Mouse (Mus musculus): ENCODE results near the gene Aqp3. TPM values are rescaled to one million over a fixed set of nuclear protein-coding genes. Genes with fewer than 3 reads are reported as not detected.
"Not testable (repeated sequence)": the region's sequence is repeated elsewhere in the genome, so short reads cannot be mapped to it uniquely, and the experiment has no call there.

The Aqp3 gene
- polyA plus RNA-seq, 1 experiment from 2014 or later: 1.6 TPM

GRCm38 (mm10) chr4:41092958-41093357 lies 5.0 kb downstream of the Aqp3 start:
- Histone ChIP-seq H3K9ac (ENCODE audit: low read length) (no peak overlapping the region), H3K27ac (ENCODE audit: low read depth, low read length) (no peak overlapping the region), H3K4me2 (no peak overlapping the region), H3K36me3 (ENCODE audit: control insufficient read depth, insufficient read depth, low read length) (no peaks in the 10 kb centered on the region), H3K27me3 (ENCODE audit: control insufficient read depth, insufficient read depth, low read length) (peaks cover 12% of the 10 kb centered on the region), H3K4me3 (ENCODE audit: low read depth, low read length) (no peak overlapping the region), H3K4me1 (ENCODE audit: control insufficient read depth, insufficient read depth, low read length) (no peaks in the 10 kb centered on the region), H3K9me3 (ENCODE audit: control insufficient read depth, low read length) (no peaks in the 10 kb centered on the region)
- no peak for DNase-seq (ENCODE audit: low spot score, missing footprints)
- WGBS: 80% methylated on average over 1 of the region's 1 CpGs
- no peak for ATAC-seq (ENCODE audit: low FRiP score)

DNA sequence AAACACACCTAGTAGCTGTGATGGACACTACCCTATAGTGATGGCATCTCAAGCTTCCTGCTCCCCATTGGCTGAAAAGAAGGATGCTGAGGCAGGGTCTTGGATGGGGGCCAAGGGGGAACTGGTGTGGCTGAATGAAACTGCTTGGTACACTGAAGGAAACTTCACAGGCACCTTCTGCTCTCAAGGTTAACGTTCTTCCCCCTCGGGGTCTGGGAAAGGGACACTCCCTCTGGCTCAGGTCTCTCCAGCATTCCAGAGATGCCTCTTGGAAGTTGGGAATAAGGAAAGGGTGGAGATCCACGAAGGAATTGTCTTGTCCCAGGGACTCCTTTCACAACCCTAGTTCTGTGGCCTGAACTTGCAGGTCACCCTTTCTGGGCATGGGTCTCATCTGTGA lies 6.6 kb downstream of the Aqp3 start:
- DNase-seq (ENCODE audit: low spot score, missing footprints): peak; percentile 45
- Histone ChIP-seq H3K4me3 (ENCODE audit: low read depth, low read length) (no peak overlapping the region), H3K27me3 (ENCODE audit: control insufficient read depth, insufficient read depth, low read length) (no peaks in the 10 kb centered on the region), H3K9ac (ENCODE audit: low read length) (no peak overlapping the region), H3K36me3 (ENCODE audit: control insufficient read depth, insufficient read depth, low read length) (no peaks in the 10 kb centered on the region), H3K9me3 (ENCODE audit: control insufficient read depth, low read length) (no peaks in the 10 kb centered on the region), H3K27ac (ENCODE audit: low read depth, low read length) (no peak overlapping the region), H3K4me2 (no peak overlapping the region), H3K4me1 (ENCODE audit: control insufficient read depth, insufficient read depth, low read length) (no peaks in the 10 kb centered on the region)
- 70% methylated on average over 3 of the region's 3 CpGs for WGBS
- ATAC-seq (ENCODE audit: low FRiP score): no peak

DNA sequence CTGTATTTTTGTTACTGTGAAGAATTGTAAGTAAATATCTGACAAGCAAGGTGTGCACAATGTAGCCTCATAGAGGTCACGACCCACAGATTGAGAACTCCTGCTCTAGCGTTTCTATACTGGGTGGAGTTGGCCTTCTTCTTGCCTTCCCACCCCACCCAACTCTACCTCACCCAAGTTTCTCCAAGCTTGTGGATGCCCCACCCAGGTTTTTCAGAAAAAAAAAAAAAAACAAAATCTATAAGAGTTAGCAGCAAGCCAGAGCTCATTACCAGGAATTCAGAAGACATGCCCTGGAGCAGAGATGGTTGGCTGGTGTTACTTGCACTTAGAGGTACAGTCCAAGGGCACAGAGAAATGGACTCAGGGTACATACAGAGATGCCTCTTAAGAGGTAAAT lies 8.3 kb downstream of the Aqp3 start:
- WGBS: 87% methylated on average over 2 of the region's 2 CpGs

DNA sequence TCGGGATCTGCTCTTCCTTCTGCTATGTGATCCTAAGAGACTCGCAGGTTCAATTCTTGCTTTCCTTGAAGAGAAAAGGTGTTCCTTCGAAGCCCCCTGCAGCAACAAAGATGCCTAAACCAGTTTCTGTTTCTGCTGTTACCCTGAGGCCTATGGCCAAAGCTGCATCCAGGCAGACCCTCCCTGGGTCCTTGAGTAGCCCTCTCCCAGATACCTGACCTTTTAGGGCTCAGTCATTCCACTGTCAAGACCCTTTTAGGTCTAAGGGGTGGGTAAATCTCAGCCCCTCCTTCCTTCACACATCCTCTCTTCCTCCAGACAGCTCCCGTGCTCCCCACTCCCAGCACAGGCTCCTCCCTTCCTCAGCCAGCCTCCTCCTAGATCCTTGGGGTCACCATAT lies 8.8 kb downstream of the Aqp3 start:
- Histone ChIP-seq H3K4me3 (ENCODE audit: low read depth, low read length) (no peak overlapping the region), H3K27me3 (ENCODE audit: control insufficient read depth, insufficient read depth, low read length) (no peaks in the 10 kb centered on the region), H3K4me1 (ENCODE audit: control insufficient read depth, insufficient read depth, low read length) (no peaks in the 10 kb centered on the region), H3K9ac (ENCODE audit: low read length) (no peak overlapping the region), H3K4me2 (no peak overlapping the region), H3K36me3 (ENCODE audit: control insufficient read depth, insufficient read depth, low read length) (no peaks in the 10 kb centered on the region), H3K9me3 (ENCODE audit: control insufficient read depth, low read length) (no peaks in the 10 kb centered on the region), H3K27ac (ENCODE audit: low read depth, low read length) (no peak overlapping the region)
- DNase-seq (ENCODE audit: low spot score, missing footprints) (peak; percentile 77), ATAC-seq (ENCODE audit: low FRiP score) (no peak)
- WGBS: 83% methylated on average over 4 of the region's 4 CpGs

More for the DNA sequence above, 8.3 kb downstream of the Aqp3 start:
- Histone ChIP-seq H3K9me3 (ENCODE audit: control insufficient read depth, low read length) (no peaks in the 10 kb centered on the region), H3K4me2 (no peak overlapping the region), H3K27me3 (ENCODE audit: control insufficient read depth, insufficient read depth, low read length) (no peaks in the 10 kb centered on the region), H3K27ac (ENCODE audit: low read depth, low read length) (no peak overlapping the region), H3K36me3 (ENCODE audit: control insufficient read depth, insufficient read depth, low read length) (no peaks in the 10 kb centered on the region), H3K9ac (ENCODE audit: low read length) (no peak overlapping the region), H3K4me1 (ENCODE audit: control insufficient read depth, insufficient read depth, low read length) (no peaks in the 10 kb centered on the region), H3K4me3 (ENCODE audit: low read depth, low read length) (no peak overlapping the region)
- DNase-seq (ENCODE audit: low spot score, missing footprints) (peak; percentile 44), ATAC-seq (ENCODE audit: low FRiP score) (no peak)

- Histone ChIP-seq H3K9me3 (ENCODE audit: control insufficient read depth, low read length) (no peaks in the 10 kb centered on the region), H3K27ac (ENCODE audit: low read depth, low read length) (no peak overlapping the region), H3K4me1 (ENCODE audit: control insufficient read depth, insufficient read depth, low read length) (no peaks in the 10 kb centered on the region), H3K36me3 (ENCODE audit: control insufficient read depth, insufficient read depth, low read length) (no peaks in the 10 kb centered on the region), H3K4me3 (ENCODE audit: low read depth, low read length) (no peak overlapping the region), H3K9ac (ENCODE audit: low read length) (no peak overlapping the region), H3K4me2 (no peak overlapping the region), H3K27me3 (ENCODE audit: control insufficient read depth, insufficient read depth, low read length) (no peaks in the 10 kb centered on the region)
- ATAC-seq (ENCODE audit: low FRiP score) (no peak), DNase-seq (ENCODE audit: low spot score, missing footprints) (peak; percentile 56)
- WGBS: 90% methylated on average over 16 of the region's 16 CpGs
Measured at GRCm38 (mm10) chr4:41087459-41088298, 10.3 kb downstream of the Aqp3 start.

- DNase-seq (ENCODE audit: low spot score, missing footprints) (peak; percentile 73), ATAC-seq (ENCODE audit: low FRiP score) (no peak)
- Histone ChIP-seq H3K9ac (ENCODE audit: low read length) (no peak overlapping the region), H3K4me1 (ENCODE audit: control insufficient read depth, insufficient read depth, low read length) (no peaks in the 10 kb centered on the region), H3K9me3 (ENCODE audit: control insufficient read depth, low read length) (no peaks in the 10 kb centered on the region), H3K27me3 (ENCODE audit: control insufficient read depth, insufficient read depth, low read length) (no peaks in the 10 kb centered on the region), H3K4me3 (ENCODE audit: low read depth, low read length) (no peak overlapping the region), H3K4me2 (no peak overlapping the region), H3K36me3 (ENCODE audit: control insufficient read depth, insufficient read depth, low read length) (no peaks in the 10 kb centered on the region), H3K27ac (ENCODE audit: low read depth, low read length) (no peak overlapping the region)
- WGBS: 85% methylated on average over 9 of the region's 9 CpGs
Measured at GRCm38 (mm10) chr4:41086947-41087346, 11.0 kb downstream of the Aqp3 start.

DNA sequence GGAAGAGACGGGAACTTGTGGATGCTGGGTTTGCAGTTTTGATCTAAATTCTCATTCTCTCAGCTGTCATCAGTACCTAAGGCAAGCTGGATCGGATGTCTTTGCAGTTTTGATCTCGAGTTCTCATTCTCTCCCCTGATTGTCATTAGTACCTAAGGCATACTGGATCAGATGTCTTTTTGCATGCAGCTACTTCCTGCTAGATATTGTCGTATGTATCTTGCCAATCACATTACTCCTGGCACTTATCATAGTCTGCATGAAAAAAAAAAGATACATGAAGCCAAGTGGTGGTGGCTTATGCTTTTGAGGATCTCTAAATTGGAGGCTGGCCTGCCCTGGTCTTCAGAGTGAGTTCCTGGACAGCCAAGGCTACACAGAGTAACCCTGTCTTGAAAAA lies 13.2 kb downstream of the Aqp3 start:
- ATAC-seq (ENCODE audit: low FRiP score): no peak

GRCm38 (mm10) chr4:41082803-41083202 lies 15.2 kb downstream of the Aqp3 start:
- H3K27ac ChIP-seq (ENCODE audit: low read depth, low read length); H3K27me3 ChIP-seq (ENCODE audit: control insufficient read depth, insufficient read depth, low read length); H3K36me3 ChIP-seq (ENCODE audit: control insufficient read depth, insufficient read depth, low read length); H3K9ac ChIP-seq (ENCODE audit: low read length); H3K4me1 ChIP-seq (ENCODE audit: control insufficient read depth, insufficient read depth, low read length); H3K4me2 ChIP-seq; DNase-seq (ENCODE audit: low spot score, missing footprints); H3K4me3 ChIP-seq (ENCODE audit: low read depth, low read length); ATAC-seq (ENCODE audit: low FRiP score); H3K9me3 ChIP-seq (ENCODE audit: control insufficient read depth, low read length): not testable (repeated sequence)
- WGBS: 82% methylated on average over 4 of the region's 4 CpGs

More for the DNA sequence above, 13.2 kb downstream of the Aqp3 start:
- no peaks in the 10 kb centered on the region for H3K36me3 ChIP-seq (ENCODE audit: control insufficient read depth, insufficient read depth, low read length)
- no peaks in the 10 kb centered on the region for H3K9me3 ChIP-seq (ENCODE audit: control insufficient read depth, low read length)
- DNase-seq (ENCODE audit: low spot score, missing footprints): no peak
- H3K4me1 ChIP-seq (ENCODE audit: control insufficient read depth, insufficient read depth, low read length): no peaks in the 10 kb centered on the region
- whole genome bisulfite sequencing: 90% methylated on average over 4 of the region's 4 CpGs
- no peak overlapping the region for H3K9ac ChIP-seq (ENCODE audit: low read length)
- no peak overlapping the region for H3K4me3 ChIP-seq (ENCODE audit: low read depth, low read length)
- no peak overlapping the region for H3K27ac ChIP-seq (ENCODE audit: low read depth, low read length)
- no peak overlapping the region for H3K4me2 ChIP-seq
- no peaks in the 10 kb centered on the region for H3K27me3 ChIP-seq (ENCODE audit: control insufficient read depth, insufficient read depth, low read length)

- no peaks in the 10 kb centered on the region for H3K9me3 ChIP-seq (ENCODE audit: control insufficient read depth, low read length)
- WGBS: 88% methylated on average over 5 of the region's 5 CpGs
- no peaks in the 10 kb centered on the region for H3K36me3 ChIP-seq (ENCODE audit: control insufficient read depth, insufficient read depth, low read length)
- H3K4me1 ChIP-seq (ENCODE audit: control insufficient read depth, insufficient read depth, low read length): no peaks in the 10 kb centered on the region
- no peak overlapping the region for H3K9ac ChIP-seq (ENCODE audit: low read length)
- no peak for DNase-seq (ENCODE audit: low spot score, missing footprints)
- no peak overlapping the region for H3K4me2 ChIP-seq
- no peak overlapping the region for H3K27ac ChIP-seq (ENCODE audit: low read depth, low read length)
- no peak for ATAC-seq (ENCODE audit: low FRiP score)
- H3K4me3 ChIP-seq (ENCODE audit: low read depth, low read length): no peak overlapping the region
- H3K27me3 ChIP-seq (ENCODE audit: control insufficient read depth, insufficient read depth, low read length): no peaks in the 10 kb centered on the region
Measured at GRCm38 (mm10) chr4:41081733-41082132, 16.2 kb downstream of the Aqp3 start.
